Mouse (Mus musculus): ENCODE data around the gene Trmt1. TPM values are rescaled to one million over a fixed set of nuclear protein-coding genes. Genes with fewer than 3 reads are reported as not detected.
A peak's percentile ranks its signal among the peaks of the same experiment; 100 is the strongest.

The Trmt1 gene
- total RNA-seq, 2 experiments from 2014 or later = 99.1 to 101 TPM

- DNase-seq (ENCODE audit: low spot score in 2 of 2) = peak; percentile 82 to 90
Measured at GRCm38 (mm10) chr8:84687705-84688100, 1.6 kb downstream of the Trmt1 start, which contains the start of gene Nacc1. Nacc1 (minus strand) TSS chr8:84687862.

- DNase-seq (ENCODE audit: low spot score in 2 of 2) = peak; percentile 93
Measured at GRCm38 (mm10) chr8:84689091-84689915, 3.2 kb downstream of the Trmt1 start.

DNA sequence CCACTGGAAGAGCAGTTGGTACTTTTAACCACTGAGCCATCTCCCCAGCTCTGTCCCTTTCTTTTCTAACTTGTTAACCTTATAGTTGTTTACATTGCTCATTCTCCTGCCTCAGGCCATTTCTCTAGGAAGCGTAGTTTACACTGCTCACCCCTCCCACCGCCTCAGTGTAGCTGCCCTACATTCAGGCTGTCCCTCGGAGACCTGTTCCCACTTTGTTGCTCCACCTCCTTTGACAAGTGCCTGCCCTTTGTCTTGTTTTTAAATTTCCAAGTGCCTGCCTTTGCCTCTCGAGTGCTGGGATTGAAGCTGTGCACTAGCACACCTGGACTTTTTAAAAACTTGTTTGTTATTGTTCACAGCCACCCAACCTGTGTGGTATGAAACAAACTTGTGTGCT lies 7.2 kb downstream of the Trmt1 start:
- no peak for DNase-seq (ENCODE audit: low spot score in 2 of 2)

GRCm38 (mm10) chr8:84695140-84695539 lies 9.0 kb downstream of the Trmt1 start:
- no peak for DNase-seq (ENCODE audit: low spot score in 2 of 2)

DNA sequence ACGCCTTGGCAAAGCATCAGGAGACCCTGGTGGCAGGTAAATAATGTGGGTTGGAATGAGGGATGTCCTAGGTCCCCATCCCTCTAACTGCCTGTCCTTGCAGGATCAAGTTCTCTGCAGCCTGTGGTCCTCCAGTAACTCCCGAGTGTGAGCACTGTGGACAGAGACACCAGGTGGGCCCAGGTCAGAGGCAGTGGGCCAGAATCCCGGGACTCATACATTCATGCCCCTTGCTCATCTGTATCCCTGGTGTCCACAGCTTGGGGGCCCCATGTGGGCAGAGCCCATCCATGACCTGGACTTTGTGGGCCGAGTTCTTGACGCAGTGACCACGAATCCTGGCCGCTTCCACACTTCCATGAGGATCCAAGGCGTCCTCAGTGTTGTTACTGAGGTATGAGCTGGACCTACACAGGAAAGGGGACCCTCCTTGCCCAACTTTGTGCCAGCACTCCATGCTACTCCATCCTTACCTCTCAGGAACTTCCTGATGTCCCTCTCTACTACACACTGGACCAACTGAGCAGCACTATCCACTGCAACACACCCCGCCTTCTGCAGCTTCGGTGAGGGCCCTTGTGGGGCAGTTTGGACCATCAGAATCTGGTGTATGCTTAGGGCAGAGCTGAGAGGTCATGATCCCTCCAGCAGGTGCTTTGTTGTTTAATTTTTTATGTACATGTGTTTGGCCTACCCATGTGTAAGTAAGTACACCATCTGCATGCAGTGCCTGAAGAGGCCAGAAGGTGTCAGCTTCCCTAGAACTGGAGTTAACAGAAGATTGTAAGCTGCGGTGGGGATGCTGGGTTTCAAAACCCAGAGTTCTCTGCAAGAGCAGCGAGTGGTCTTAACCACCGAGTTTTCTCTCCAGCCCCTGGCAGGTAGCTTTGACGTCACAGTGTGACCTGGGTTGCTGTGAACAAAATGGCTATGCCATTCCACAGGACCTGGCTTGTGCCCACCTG lies 11.3 kb downstream of the Trmt1 start:
- DNase-seq (ENCODE audit: low spot score in 2 of 2) = no peak

DNA sequence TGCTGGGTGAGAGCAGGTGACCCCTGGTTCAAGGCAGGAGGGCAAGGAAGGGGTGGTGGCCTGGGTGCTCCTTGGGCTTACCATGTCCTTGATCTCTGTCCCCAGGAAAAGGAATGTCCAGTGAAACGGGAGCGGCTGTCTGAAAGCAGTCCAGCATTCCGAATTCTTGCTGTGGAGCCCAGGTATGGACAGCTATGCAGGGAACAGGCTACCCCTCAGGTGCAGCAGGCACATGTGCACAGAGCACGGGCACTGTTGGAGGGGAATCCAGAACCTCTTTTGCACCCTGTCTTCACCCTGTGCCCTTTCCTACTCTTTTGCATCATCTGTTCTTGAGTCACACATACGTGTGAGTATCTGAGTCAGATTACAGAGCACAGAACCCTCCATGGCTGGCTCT lies 12.2 kb downstream of the Trmt1 start:
- DNase-seq (ENCODE audit: low spot score in 2 of 2) = no peak

GRCm38 (mm10) chr8:84698929-84699401 lies 12.9 kb downstream of the Trmt1 start:
- DNase-seq (ENCODE audit: low spot score in 2 of 2) = no peak

DNA sequence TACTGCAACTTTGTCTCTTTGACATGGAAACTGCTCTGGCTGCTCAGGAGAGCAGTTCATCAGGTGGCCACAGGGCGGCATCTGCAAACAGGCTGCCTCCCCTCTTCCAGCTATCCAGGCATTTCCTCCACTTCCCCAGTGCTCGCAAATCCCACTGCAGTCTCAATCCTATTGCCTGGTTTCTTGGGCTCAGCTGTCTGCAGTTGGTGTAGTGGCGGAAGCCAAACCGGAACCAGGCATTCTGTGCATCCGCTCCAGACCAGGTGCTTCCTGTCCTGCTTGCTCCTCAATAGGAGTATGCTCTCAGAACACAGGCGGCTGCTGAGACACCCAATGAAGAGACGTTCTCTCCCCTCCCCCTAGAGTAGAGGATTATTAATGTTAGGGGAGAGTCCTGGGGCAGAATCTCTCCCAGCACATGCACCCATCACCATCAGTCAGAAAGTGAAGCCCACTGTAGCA lies 13.8 kb downstream of the Trmt1 start:
- peak; percentile 66 to 69 for DNase-seq (ENCODE audit: low spot score in 2 of 2)

- DNase-seq (ENCODE audit: low spot score in 2 of 2) = no peak
Measured at GRCm38 (mm10) chr8:84700526-84700925, 14.4 kb downstream of the Trmt1 start.

GRCm38 (mm10) chr8:84700941-84701911 lies 15.1 kb downstream of the Trmt1 start, which contains the start of gene Lyl1:
Lyl1 (plus strand) TSS chr8:84701457.
- DNase-seq (ENCODE audit: low spot score in 2 of 2) = no peak

- no peak for DNase-seq (ENCODE audit: low spot score in 2 of 2)
Measured at GRCm38 (mm10) chr8:84702561-84702960, 16.5 kb downstream of the Trmt1 start.

GRCm38 (mm10) chr8:84702963-84703465 lies 16.9 kb downstream of the Trmt1 start:
- no peak for DNase-seq (ENCODE audit: low spot score in 2 of 2)

DNA sequence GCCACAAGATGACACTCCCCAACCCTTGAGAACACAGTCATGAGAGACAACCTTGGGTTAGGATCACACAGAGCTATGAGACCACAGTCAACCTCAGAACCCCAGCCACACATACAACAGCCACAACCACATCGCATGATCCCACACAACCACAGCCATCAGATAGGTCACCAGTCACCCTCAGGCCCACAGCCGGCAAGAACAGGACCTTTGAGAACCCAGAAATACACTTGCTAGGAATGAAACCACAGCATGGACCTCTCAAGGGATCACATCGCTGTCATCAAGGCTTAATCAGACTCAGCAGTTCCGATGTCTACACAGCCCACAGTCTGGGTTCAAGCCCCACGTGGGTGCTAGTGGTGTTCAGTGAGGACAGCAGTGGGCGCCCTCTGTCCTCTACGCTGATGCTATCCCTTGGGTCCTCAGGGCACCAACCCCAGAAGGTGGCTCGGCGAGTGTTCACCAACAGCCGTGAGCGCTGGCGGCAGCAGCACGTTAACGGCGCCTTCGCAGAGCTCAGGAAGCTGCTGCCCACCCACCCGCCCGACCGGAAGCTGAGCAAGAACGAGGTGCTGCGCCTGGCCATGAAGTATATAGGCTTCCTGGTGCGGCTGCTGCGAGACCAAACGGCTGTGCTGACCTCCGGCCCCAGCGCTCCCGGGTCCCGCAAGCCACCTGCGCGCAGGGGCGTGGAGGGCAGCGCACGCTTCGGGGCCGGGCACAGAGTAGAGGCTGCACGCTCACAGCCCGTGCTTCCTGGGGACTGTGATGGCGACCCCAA lies 17.6 kb downstream of the Trmt1 start:
- DNase-seq (ENCODE audit: low spot score in 2 of 2) = no peak

DNA sequence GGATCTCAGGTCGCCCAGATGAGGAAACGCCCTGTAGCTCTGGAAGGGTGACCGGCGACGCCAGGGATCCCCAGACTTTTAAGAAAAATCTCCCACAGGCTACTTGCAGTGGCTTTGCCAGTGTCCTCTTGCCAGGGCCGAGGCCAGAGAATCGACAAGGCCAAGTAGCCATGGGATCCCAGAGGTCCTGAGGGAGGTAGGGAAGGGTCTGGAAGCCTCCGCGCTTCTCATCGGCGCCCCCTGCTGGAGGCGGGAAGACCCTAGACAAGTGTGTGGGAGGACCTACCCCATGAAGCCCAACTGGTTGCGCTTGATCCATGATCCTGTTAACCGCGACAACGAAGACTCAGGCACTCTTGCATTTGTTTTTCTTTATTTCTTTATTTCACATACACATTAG lies 18.2 kb downstream of the Trmt1 start:
- peak in 1 of 2 experiments; percentile 58 for DNase-seq (ENCODE audit: low spot score in 2 of 2)

DNA sequence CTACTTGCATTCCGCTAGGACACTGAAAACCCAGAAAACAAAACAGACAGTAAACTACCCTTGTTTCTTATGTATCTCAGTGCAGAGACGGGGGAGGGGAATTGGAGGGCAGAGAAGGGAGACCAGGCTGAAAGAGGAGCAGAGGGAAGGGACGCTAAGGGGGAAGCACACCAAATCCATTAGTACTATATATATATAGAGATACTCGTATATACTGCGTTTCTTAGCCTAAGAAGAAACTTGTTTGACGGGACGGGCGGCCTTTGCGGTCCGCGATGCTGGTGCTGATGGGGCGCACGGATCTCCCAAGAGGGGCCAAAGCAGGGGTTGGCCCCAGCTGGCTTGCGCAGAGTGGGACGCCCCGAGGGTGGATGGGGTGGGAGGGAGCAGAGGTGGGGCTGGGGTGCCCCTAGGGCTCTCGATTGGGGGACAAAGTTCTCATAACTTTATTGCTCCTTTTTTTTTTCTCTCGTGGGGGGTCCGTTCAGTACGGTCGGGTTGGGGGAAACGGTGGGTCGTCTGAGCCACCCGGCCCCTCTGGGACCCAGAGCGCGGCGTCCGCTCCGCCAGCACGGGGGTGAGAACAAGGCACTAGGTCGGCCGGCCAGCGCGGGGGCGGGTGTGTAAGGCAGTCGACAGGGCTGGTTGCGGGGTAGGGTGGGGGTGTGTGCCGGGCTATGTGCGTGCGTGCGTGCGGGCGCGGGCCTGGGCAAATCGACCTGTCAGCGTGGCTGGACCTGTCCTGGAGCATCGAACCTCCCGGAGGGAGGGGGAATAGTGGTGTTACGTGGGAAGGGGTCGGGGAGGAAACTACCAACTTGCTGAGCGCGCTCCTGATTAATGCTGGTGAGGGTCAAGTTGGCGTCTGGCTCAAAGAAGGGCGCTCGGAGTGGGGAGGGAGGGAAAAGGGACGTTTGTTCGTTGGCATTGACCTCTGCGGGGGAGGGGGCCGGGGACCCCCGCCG lies 19.0 kb downstream of the Trmt1 start:
- no peak for DNase-seq (ENCODE audit: low spot score in 2 of 2)

- DNase-seq (ENCODE audit: low spot score in 2 of 2) = no peak
Measured at GRCm38 (mm10) chr8:84705960-84706359, 19.9 kb downstream of the Trmt1 start.

GRCm38 (mm10) chr8:84706610-84707266 lies 20.6 kb downstream of the Trmt1 start:
- DNase-seq (ENCODE audit: low spot score in 2 of 2) = no peak
